Mouse (Mus musculus) cerebellum, adult 2 months (tissue): ENCODE results near the gene Cdkl2.

ENCODE experiments used
- CTCF ChIP-seq: fragments of 200-500 bp; IDR thresholded peaks from 2 replicates; pipeline ENCODE4 v1.5.1; 2011; ENCODE audit warnings: low read depth, mild to moderate bottlenecking, control low read depth, low read length, moderate library complexity, borderline replicate concordance; ENCODE audit not compliant: insufficient read depth
- POLR2A ChIP-seq: fragments of 200-500 bp; IDR thresholded peaks from 2 replicates; pipeline ENCODE4 v1.6.1; 2011; ENCODE audit warnings: low read length, control low read depth, borderline replicate concordance; ENCODE audit not compliant: insufficient read depth

DNA sequence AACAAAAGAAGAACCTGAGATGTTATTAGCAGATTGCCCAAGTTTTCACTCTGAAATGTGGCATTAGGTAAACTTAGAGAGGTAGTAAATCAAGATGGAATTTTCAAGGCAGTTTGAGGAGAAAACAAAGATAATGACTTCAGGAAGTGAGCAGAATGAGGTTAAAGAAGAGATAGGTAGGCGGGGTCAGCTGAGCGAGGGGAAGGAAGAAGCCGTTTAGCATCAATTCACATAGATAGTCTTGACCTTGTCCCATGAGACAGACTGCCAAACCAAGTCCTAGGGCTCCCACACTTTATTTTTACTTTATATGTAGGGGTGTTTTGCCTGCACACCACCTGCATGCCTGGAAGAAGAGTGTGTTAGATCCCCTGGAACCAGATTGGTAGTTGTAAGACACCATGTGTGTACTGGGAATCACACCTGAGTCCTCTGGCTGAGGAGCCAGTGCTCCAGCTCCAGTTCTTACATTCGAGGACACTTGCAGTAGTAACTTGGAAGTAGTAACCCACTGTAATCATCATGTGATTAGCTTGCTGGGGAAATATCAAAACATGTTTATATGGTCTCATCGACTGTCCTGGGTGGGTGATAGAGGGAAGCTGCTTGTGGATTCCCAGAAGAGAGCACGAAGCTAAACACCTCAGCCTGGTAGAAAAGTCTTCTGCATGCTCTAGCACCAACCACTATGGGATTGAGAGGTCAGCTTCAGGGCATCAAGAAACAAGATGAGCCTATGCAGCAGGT is 52.3 kb downstream of the Cdkl2 start:
- no peak for TF ChIP-seq CTCF
- no peak for TF ChIP-seq POLR2A
